Mouse (Mus musculus) forebrain, embryonic 10.5 days (tissue): ENCODE results near the gene Mettl7a1. TPM values are rescaled to one million over a fixed set of nuclear protein-coding genes. Genes with fewer than 3 reads are reported as not detected.
"Not testable (repeated sequence)": the region's sequence is repeated elsewhere in the genome, so short reads cannot be mapped to it uniquely, and the experiment has no call there.

Experiments used
- DNase-seq: peaks from one replicate; pipeline ENCODE4 v3.0.0-alpha.2; 2017; ENCODE audit warnings: low spot score; ENCODE audit errors: extremely low spot score
- H3K27ac ChIP-seq: fragments of 300-500 bp; sonication (generic); 2 replicates; pipeline ENCODE4 v1.5.1; 2016; ENCODE audit warnings: mild to moderate bottlenecking
- H3K27me3 ChIP-seq: fragments of 300-500 bp; sonication (generic); 2 replicates; pipeline ENCODE4 v1.6.1; 2016; ENCODE audit warnings: mild to moderate bottlenecking; ENCODE audit not compliant: poor library complexity, severe bottlenecking
- H3K36me3 ChIP-seq: fragments of 300-500 bp; sonication (generic); replicated peaks from 2 replicates; pipeline ENCODE4 v1.6.1; 2016; ENCODE audit warnings: mild to moderate bottlenecking, moderate library complexity
- H3K4me1 ChIP-seq: fragments of 300-500 bp; sonication (generic); 2 replicates; pipeline ENCODE4 v1.6.1; 2016
- H3K4me3 ChIP-seq: fragments of 300-500 bp; sonication (generic); 2 replicates; pipeline ENCODE4 v1.5.1; 2016; ENCODE audit warnings: mild to moderate bottlenecking, moderate library complexity
- H3K9me3 ChIP-seq: fragments of 300-500 bp; sonication (generic); 2 replicates; pipeline ENCODE4 v1.6.1; 2016; ENCODE audit warnings: mild to moderate bottlenecking, moderate library complexity
- WGBS: fragments of 180-500 bp; shearing (Covaris S2); methylation state at CpG from one replicate; pipeline ENCODE4 v1.1.7; 2016; 5-methylcytosine and 5-hydroxymethylcytosine counted together
- polyA plus RNA-seq: library from polyadenylated mRNA; unstranded; fragments of >200 nt; fragmentation: Nextera tagmentation; extraction: Ambion mirVana; gene quantifications from 2 replicates; pipeline ENCODE4 v1.2.1, GENCODE M21; 2016

The Mettl7a1 gene
- polyA plus RNA-seq, 1 experiment from 2014 or later, result 3.8 TPM

DNA sequence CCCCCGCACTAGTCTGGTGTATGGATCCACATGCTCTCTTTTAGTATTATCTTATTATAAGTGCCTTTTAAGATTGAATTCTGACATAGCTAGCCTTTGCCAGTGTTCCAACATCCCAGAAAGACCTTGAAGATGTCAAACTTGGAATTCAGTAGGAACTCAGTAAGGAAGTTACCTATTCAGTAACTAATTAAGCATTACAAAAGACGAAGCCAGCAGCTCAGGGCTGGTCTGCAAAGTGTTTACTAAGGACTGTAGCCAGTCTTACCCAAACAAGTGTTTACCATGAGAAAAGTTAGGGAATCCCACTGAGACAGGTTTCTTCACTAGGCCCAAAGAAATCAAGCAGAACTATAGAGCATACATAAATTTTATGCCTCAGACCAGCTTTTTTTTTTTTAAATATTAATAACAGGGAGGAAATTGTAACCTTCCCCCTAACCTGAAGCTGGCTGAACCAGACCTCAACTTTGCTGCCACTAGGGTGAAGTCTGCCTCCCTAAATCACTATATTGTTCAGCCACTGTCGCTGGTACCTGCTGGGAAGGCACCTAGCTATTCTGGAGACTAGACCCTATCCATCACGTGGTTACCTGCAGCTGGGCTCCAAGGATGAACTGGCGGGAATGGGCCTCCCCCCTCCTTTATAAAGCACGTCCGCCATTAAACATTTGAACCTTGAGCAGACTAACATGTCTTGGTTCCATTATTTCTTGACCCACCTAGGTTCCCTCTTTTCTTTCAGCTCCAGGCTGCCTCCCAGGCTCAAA lies 29.0 kb upstream of the Mettl7a1 start:
- WGBS, result 90% methylated on average over 7 of the region's 7 CpGs
- peaks cover 14% of the 10 kb centered on the region; the same call in 1 of the 2 replicates for H3K9me3 ChIP-seq
- peaks cover 15% of the 10 kb centered on the region for H3K27me3 ChIP-seq
- H3K27ac ChIP-seq, result no peak overlapping the region
- no peak overlapping the region for H3K4me3 ChIP-seq
- DNase-seq, result no peak
- H3K4me1 ChIP-seq, result peaks cover 4% of the 10 kb centered on the region
- no peaks in the 10 kb centered on the region for H3K36me3 ChIP-seq

- Histone ChIP-seq H3K9me3 (peaks cover 17% of the 10 kb centered on the region; the same call in 1 of the 2 replicates), H3K27ac (no peak overlapping the region), H3K27me3 (0 out of 2 replicates have a peak, but pooled peaks cover 2% of the 10 kb centered on the region), H3K4me1 (no peaks in the 10 kb centered on the region), H3K4me3 (no peak overlapping the region), H3K36me3 (no peaks in the 10 kb centered on the region)
- WGBS, result 89% methylated on average over 4 of the region's 4 CpGs
- DNase-seq, result no peak
Measured at GRCm38 (mm10) chr15:100276403-100276802, 27.5 kb upstream of the Mettl7a1 start.

DNA sequence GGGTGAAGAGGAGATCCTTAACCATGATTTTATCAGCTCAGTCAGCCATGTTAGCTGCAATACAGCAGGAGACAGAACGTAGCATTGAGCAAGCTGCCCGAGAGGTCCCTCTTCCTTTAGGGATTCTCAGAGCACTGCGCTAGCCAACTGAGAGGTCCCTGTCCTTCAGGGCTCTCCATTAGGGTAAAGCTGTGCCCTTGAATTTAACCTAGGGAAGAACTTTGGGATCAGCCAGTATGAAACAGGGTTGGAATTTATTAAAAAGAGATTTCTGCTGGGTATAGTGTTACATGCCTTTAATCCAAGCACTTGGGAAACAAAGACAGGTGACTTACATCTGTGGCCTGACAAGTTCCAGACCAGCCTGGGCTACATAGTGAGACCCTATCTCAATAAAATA lies 26.4 kb upstream of the Mettl7a1 start:
- 98% methylated on average over 3 of the region's 3 CpGs for WGBS
- no peak for DNase-seq
- Histone ChIP-seq H3K9me3 (peaks cover 15% of the 10 kb centered on the region; the same call in 1 of the 2 replicates), H3K4me3 (no peak overlapping the region), H3K36me3 (no peaks in the 10 kb centered on the region), H3K27me3 (no peaks in the 10 kb centered on the region), H3K27ac (no peak overlapping the region), H3K4me1 (no peaks in the 10 kb centered on the region)

- H3K4me3 ChIP-seq, result no peak within 1 kb of the TSS
- no peaks in the 10 kb centered on the region for H3K27me3 ChIP-seq
- no peaks in the 10 kb centered on the region for H3K4me1 ChIP-seq
- WGBS, result 96% methylated on average over 20 of the region's 20 CpGs
- no peaks in the 10 kb centered on the region for H3K36me3 ChIP-seq
- DNase-seq, result no peak
- no peak within 1 kb of the TSS for H3K27ac ChIP-seq
- 0 out of 2 replicates have a peak, but pooled peaks cover 5% of the 10 kb centered on the region for H3K9me3 ChIP-seq
Measured at GRCm38 (mm10) chr15:100280626-100281025, 23.3 kb upstream of the Mettl7a1 start, which contains the start of gene Tmprss12. Gene Tmprss12, plus strand, starts transcription at chr15:100280837.

DNA sequence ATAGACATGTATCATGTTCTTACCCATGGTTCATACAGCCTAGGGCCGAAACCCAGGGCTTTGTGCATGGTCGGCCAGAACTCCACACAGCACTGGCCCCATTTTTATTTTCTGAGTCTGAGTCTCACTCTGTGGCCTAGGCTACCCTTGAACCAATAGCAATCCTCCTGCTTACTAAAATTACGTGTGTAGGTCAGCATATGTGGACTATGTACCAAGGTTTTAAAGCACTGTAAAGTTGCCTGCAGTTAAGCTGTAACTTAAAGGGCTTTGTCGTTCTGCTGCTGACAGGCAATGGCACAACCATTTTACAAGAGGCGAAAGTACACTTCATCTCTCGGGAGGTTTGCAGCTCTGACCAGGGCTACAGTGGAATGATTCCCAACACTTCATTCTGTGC lies 15.0 kb upstream of the Mettl7a1 start:
- Histone ChIP-seq H3K27me3 (no peaks in the 10 kb centered on the region), H3K27ac (no peak overlapping the region), H3K4me3 (no peak overlapping the region), H3K4me1 (no peaks in the 10 kb centered on the region), H3K36me3 (no peaks in the 10 kb centered on the region), H3K9me3 (no peaks in the 10 kb centered on the region; the same call in 1 of the 2 replicates)
- 90% methylated on average over 6 of the region's 6 CpGs for WGBS
- DNase-seq, result no peak

- Histone ChIP-seq H3K4me1 (peaks cover 4% of the 10 kb centered on the region), H3K27ac (0 out of 2 replicates have a peak overlapping the region, but pooled peaks have one; percentile 15), H3K4me3 (no peak overlapping the region), H3K27me3 (no peaks in the 10 kb centered on the region), H3K9me3 (no peaks in the 10 kb centered on the region; the same call in 1 of the 2 replicates), H3K36me3 (no peaks in the 10 kb centered on the region)
- no peak for DNase-seq
- WGBS, result 87% methylated on average over 5 of the region's 5 CpGs
Measured at GRCm38 (mm10) chr15:100290858-100291257, 13.1 kb upstream of the Mettl7a1 start.

DNA sequence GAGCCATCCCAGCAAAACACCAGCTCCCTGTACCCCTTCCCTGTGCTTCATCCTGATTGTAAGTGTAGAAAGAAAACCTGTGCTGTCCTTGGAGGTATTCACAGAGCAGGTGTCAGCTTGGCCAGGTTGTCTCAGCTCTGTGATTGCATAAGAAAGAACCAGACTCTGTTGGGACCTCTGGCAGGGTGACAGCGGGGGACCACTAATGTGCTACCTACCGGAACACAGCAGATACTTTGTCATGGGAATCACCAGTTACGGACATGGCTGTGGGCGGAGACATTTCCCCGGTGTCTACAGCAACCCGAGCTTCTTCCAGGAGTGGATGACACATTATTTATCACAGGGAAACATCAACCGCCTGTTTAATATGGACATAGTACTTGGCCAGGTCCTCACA lies 11.6 kb upstream of the Mettl7a1 start:
- 84% methylated on average over 7 of the region's 7 CpGs for WGBS
- DNase-seq, result no peak

GRCm38 (mm10) chr15:100297856-100298255 lies 6.1 kb upstream of the Mettl7a1 start:
- DNase-seq, result no peak
- Histone ChIP-seq H3K36me3 (no peaks in the 10 kb centered on the region), H3K27ac (no peak overlapping the region), H3K9me3 (no peaks in the 10 kb centered on the region), H3K27me3 (no peaks in the 10 kb centered on the region), H3K4me3 (no peak overlapping the region), H3K4me1 (peaks cover 9% of the 10 kb centered on the region)
- WGBS, result 91% methylated on average over 5 of the region's 5 CpGs

More for the DNA sequence above, 11.6 kb upstream of the Mettl7a1 start:
- Histone ChIP-seq H3K4me3 (no peak overlapping the region), H3K27me3 (no peaks in the 10 kb centered on the region), H3K9me3 (no peaks in the 10 kb centered on the region; the same call in 1 of the 2 replicates), H3K27ac (no peak overlapping the region), H3K4me1 (peaks cover 4% of the 10 kb centered on the region), H3K36me3 (no peaks in the 10 kb centered on the region)

DNA sequence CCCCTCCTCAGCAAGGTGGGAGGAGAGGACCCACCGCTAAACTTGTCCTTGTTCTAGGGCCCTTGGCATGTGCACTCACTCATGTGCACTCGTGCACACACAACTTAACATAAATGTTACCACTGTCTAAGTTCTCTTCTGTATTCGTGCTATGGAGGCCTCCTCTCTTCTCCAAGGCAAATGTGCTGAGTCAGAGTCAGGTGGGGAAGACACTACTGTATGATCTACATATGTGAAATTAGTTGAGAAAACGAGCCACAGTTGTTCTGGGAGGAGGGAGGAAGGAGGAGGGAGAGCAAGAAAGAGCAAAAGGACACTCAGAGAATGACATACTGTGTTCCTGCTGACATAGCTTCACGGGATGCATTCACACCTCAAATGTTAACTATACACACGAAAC lies 3.4 kb upstream of the Mettl7a1 start:
- H3K4me3 ChIP-seq, result no peak overlapping the region
- H3K9me3 ChIP-seq, result no peaks in the 10 kb centered on the region
- H3K27me3 ChIP-seq, result no peaks in the 10 kb centered on the region
- H3K4me1 ChIP-seq, result peaks cover 28% of the 10 kb centered on the region
- 89% methylated on average over 6 of the region's 6 CpGs for WGBS
- H3K36me3 ChIP-seq, result no peaks in the 10 kb centered on the region
- DNase-seq, result no peak
- H3K27ac ChIP-seq, result no peak overlapping the region

GRCm38 (mm10) chr15:100301556-100301955 lies 2.4 kb upstream of the Mettl7a1 start:
- WGBS, result 80% methylated on average over 15 of the region's 15 CpGs
- Histone ChIP-seq H3K27ac (no peak overlapping the region), H3K9me3 (no peaks in the 10 kb centered on the region), H3K27me3 (no peaks in the 10 kb centered on the region), H3K4me1 (peaks cover 33% of the 10 kb centered on the region), H3K4me3 (no peak overlapping the region), H3K36me3 (no peaks in the 10 kb centered on the region)
- no peak for DNase-seq

- no peaks in the 10 kb centered on the region for H3K36me3 ChIP-seq
- DNase-seq, result no peak
- H3K4me3 ChIP-seq, result peak overlapping the region; percentile 60
- WGBS, result 60% methylated on average over 8 of the region's 8 CpGs
- peaks cover 33% of the 10 kb centered on the region for H3K4me1 ChIP-seq
- no peaks in the 10 kb centered on the region for H3K9me3 ChIP-seq
- no peaks in the 10 kb centered on the region for H3K27me3 ChIP-seq
- H3K27ac ChIP-seq, result peak overlapping the region; percentile 90
Measured at GRCm38 (mm10) chr15:100303428-100304018, 417 bp upstream of the Mettl7a1 start.

- no peak overlapping the region for H3K4me3 ChIP-seq
- WGBS, result 88% methylated on average over 2 of the region's 2 CpGs
Measured at GRCm38 (mm10) chr15:100306201-100306600, 2.3 kb downstream of the Mettl7a1 start.

DNA sequence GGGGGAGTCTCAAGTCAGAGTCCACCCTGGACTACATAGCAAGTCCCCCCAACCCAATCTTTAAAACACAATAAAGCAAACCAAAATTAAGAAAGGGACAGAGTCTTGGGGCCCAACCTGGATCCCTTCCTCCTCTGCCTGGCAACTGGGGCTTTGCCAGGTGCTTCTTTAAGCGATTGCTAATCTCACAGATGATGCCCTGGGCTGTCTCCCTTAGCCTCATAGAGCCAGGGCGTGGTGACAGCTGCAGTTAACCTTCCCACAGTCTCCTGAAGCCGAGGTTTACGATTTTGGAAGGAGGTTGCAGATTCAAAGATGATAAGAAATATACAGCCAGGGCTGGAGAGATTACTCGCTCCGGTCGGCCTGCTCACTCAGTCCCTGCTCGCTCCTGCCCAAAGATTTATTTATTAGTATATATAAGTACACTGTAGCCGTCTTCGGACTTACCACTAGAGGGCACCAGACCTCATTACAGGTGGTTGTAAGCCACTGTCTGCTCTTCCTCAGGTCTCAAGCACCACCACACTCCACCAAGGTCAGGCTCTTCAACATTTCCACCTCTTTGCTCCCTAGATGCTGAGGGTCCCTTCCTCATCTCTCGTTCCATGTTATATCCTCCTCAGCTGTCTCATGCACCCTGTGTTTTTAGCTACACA lies 3.6 kb downstream of the Mettl7a1 start:
- H3K4me3 ChIP-seq, H3K27me3 ChIP-seq, H3K9me3 ChIP-seq, H3K36me3 ChIP-seq, H3K27ac ChIP-seq: not testable (repeated sequence)
- peaks cover 28% of the 10 kb centered on the region for H3K4me1 ChIP-seq
- 48% methylated on average over 11 of the region's 11 CpGs for WGBS
- DNase-seq, result peak; percentile 24

More at GRCm38 (mm10) chr15:100306201-100306600, 2.3 kb downstream of the Mettl7a1 start:
- H3K27me3 ChIP-seq, result no peaks in the 10 kb centered on the region
- no peak for DNase-seq
- no peaks in the 10 kb centered on the region for H3K9me3 ChIP-seq
- no peaks in the 10 kb centered on the region for H3K36me3 ChIP-seq
- no peak overlapping the region for H3K27ac ChIP-seq
- H3K4me1 ChIP-seq, result peaks cover 33% of the 10 kb centered on the region
